Mouse (Mus musculus) frontal cortex, postnatal 36 days (tissue): ENCODE data around the gene Atg10.
A peak's percentile ranks its signal among the peaks of the same experiment; 100 is the strongest.
"Not testable (repeated sequence)": the region's sequence is repeated elsewhere in the genome, so short reads cannot be mapped to it uniquely, and the experiment has no call there.

ENCODE experiments used
- DNase-seq, 2 experiments: peaks; one replicate each; pipeline ENCODE4 v3.0.0; 2022; ENCODE audit warnings: low spot score in 2 of 2

The Atg10 gene

GRCm38 (mm10) chr13:90935852-90936251 lies 287.9 kb downstream of the Atg10 start:
- no peak for DNase-seq

- no peak for DNase-seq
These were observed 290.5 kb downstream of the Atg10 start for GRCm38 (mm10) chr13:90933256-90933655.

GRCm38 (mm10) chr13:90929847-90930246 lies 293.9 kb downstream of the Atg10 start:
- DNase-seq, result peak; percentile 74 to 88

GRCm38 (mm10) chr13:90928266-90928665 lies 295.5 kb downstream of the Atg10 start:
- not testable (repeated sequence) for DNase-seq

GRCm38 (mm10) chr13:90926938-90927633 lies 296.7 kb downstream of the Atg10 start:
- no peak for DNase-seq

- DNase-seq, result no peak
These were observed 297.5 kb downstream of the Atg10 start for GRCm38 (mm10) chr13:90926125-90926765.

- no peak for DNase-seq
These were observed 298.6 kb downstream of the Atg10 start for GRCm38 (mm10) chr13:90925191-90925590.

GRCm38 (mm10) chr13:90924072-90924471 lies 299.7 kb downstream of the Atg10 start:
- no peak for DNase-seq

- not testable (repeated sequence) for DNase-seq
These were observed 300.2 kb downstream of the Atg10 start for GRCm38 (mm10) chr13:90923617-90924016.

GRCm38 (mm10) chr13:90922751-90923612 lies 300.8 kb downstream of the Atg10 start, which contains the start of gene Rps23:
Rps23 (plus strand) TSS chr13:90922958.
- peak; percentile 89 to 91 for DNase-seq

- no peak for DNase-seq
These were observed 309.0 kb downstream of the Atg10 start for GRCm38 (mm10) chr13:90914721-90915120.

GRCm38 (mm10) chr13:90913675-90914192 lies 310.0 kb downstream of the Atg10 start:
- DNase-seq, result peak in 1 of 2 experiments; percentile 33

- DNase-seq, result peak; percentile 39 to 63
These were observed 310.8 kb downstream of the Atg10 start for GRCm38 (mm10) chr13:90912760-90913674.

GRCm38 (mm10) chr13:90907376-90907775 lies 316.4 kb downstream of the Atg10 start:
- DNase-seq, result no peak

- peak in 1 of 2 experiments; percentile 36 for DNase-seq
These were observed 318.6 kb downstream of the Atg10 start, which contains the start of gene Atp6ap1l for GRCm38 (mm10) chr13:90905176-90905575. Atp6ap1l (minus strand) TSS chr13:90905355.

- no peak for DNase-seq
These were observed 326.9 kb downstream of the Atg10 start for GRCm38 (mm10) chr13:90896821-90897220.

GRCm38 (mm10) chr13:90896098-90896497 lies 327.7 kb downstream of the Atg10 start:
- peak in 1 of 2 experiments; percentile 45 for DNase-seq

GRCm38 (mm10) chr13:90894819-90895218 lies 328.9 kb downstream of the Atg10 start:
- DNase-seq, result no peak

- no peak for DNase-seq
These were observed 333.7 kb downstream of the Atg10 start for GRCm38 (mm10) chr13:90890111-90890510.

- DNase-seq, result peak; percentile 74 to 88
These were observed 337.2 kb downstream of the Atg10 start for GRCm38 (mm10) chr13:90886568-90886983.
